Mouse (Mus musculus) kidney, adult 2 months (tissue): ENCODE results near the gene Irak2.

Source experiments
- CTCF ChIP-seq: fragments of 200-500 bp; conservative IDR thresholded peaks from 2 replicates; pipeline ENCODE4 v1.5.1; 2011; ENCODE audit warnings: low read depth, mild to moderate bottlenecking, control low read depth, low read length, moderate library complexity, mixed read lengths; ENCODE audit not compliant: insufficient read depth, insufficient read length
- POLR2A ChIP-seq: fragments of 200-500 bp; IDR thresholded peaks from one replicate; pipeline ENCODE4 v1.6.1; 2011; ENCODE audit warnings: low read depth, low read length, control low read depth

DNA sequence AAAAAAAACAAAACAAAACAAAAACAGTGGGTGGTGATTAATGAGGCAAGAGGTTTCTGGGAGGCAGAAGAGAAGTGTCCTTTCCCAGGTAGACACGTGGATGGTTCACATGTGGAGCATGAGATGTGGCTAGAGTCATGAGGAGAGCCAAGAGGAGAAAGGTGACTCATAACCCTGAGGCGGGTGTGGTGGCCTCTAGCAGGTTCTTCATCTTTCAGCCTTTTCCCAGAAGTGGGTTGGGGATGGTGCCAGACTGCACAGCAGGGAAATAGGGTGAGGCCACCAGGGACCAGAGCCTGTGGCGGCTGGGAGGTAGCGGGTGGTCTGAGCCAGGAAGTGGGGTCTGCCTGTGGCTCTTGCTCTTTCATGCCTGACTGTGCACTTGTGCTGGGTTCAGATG lies 37.0 kb downstream of the Irak2 start:
- TF ChIP-seq CTCF: no peak
- TF ChIP-seq POLR2A: no peak
